In genomic region chr5:48058612-48059011, GRCm38 (mm10) we compare ENCODE assay signal across 10 mouse cellular contexts.
DNase-seq lines count a peak whose midpoint lies in the region; ATAC-seq and TF ChIP-seq lines count a peak whose summit lies in the region.
"Had no signal": no experiment of that assay in that cellular context is flagged by ENCODE, and none has a peak within 500 bp of the region (broad histone marks: within the 10 kb centered on the region; RNA-seq: fewer than 3 reads in every experiment).

No protein-coding gene starts in this region.

- WGBS in forebrain, embryonic 12.5 days = 20% methylated on average over 10 of the region's 10 CpGs
- 49% methylated on average over 10 of the region's 10 CpGs for WGBS in neural tube, embryonic 15.5 days

- peak overlapping the region; percentile 26 for H3K4me3 ChIP-seq in layer of hippocampus, adult 2 months
- H3K4me3 ChIP-seq in forebrain, embryonic 12.5 days (replicated peaks) = no peak overlapping the region
- H3K4me3 ChIP-seq in neural tube, embryonic 15.5 days (replicated peaks) = no peak overlapping the region
- H3K4me3 ChIP-seq: heart, adult 2 months had no signal

- H3K27me3 ChIP-seq in forebrain, embryonic 12.5 days = 0 out of 2 replicates have a peak, but pooled peaks cover 5% of the 10 kb centered on the region
- H3K27me3 ChIP-seq in neural tube, embryonic 15.5 days (replicated peaks) = no peaks in the 10 kb centered on the region

- H3K27ac ChIP-seq in layer of hippocampus, adult 2 months = no peak overlapping the region
- no peak overlapping the region for H3K27ac ChIP-seq in forebrain, embryonic 12.5 days
- peak overlapping the region; percentile 48; the same call in 1 of the 2 replicates for H3K27ac ChIP-seq in neural tube, embryonic 15.5 days (replicated peaks)
- H3K27ac ChIP-seq: heart, adult 2 months had no signal

- peaks cover 10% of the 10 kb centered on the region; the same call in 1 of the 2 replicates for H3K4me1 ChIP-seq in forebrain, embryonic 12.5 days
- H3K4me1 ChIP-seq in neural tube, embryonic 15.5 days = peaks cover 6% of the 10 kb centered on the region; the same call in 1 of the 2 replicates

- H3K9me3 ChIP-seq in forebrain, embryonic 12.5 days = no peaks in the 10 kb centered on the region
- no peaks in the 10 kb centered on the region for H3K9me3 ChIP-seq in neural tube, embryonic 15.5 days (replicated peaks)

- H3K4me2 ChIP-seq in forebrain, embryonic 12.5 days = peak overlapping the region; percentile 15; the same call in 1 of the 2 replicates
- H3K4me2 ChIP-seq in neural tube, embryonic 15.5 days = peak overlapping the region; percentile 38

- peak; percentile 74 for ATAC-seq in forebrain, embryonic 12.5 days (ENCODE audit: low FRiP score)
- peak; percentile 64 for ATAC-seq in neural tube, embryonic 15.5 days (ENCODE audit: low FRiP score)
- ATAC-seq: liver, postnatal 0 days had no signal

- no peak for TF ChIP-seq CTCF in layer of hippocampus, adult 2 months (conservative IDR thresholded peaks at IDR 0.05)

- no peaks in the 10 kb centered on the region for H3K36me3 ChIP-seq in forebrain, embryonic 12.5 days (replicated peaks)
- no peaks in the 10 kb centered on the region for H3K36me3 ChIP-seq in neural tube, embryonic 15.5 days

- H3K9ac ChIP-seq in forebrain, embryonic 12.5 days = no peak overlapping the region
- no peak overlapping the region for H3K9ac ChIP-seq in neural tube, embryonic 15.5 days (replicated peaks)
- H3K9ac ChIP-seq: liver, postnatal 0 days had no signal

- DNase-seq in layer of hippocampus, adult 2 months (ENCODE audit: low spot score in 2 of 2) = no peak
- no peak for DNase-seq in layer of hippocampus, postnatal 36 days
- DNase-seq in layer of hippocampus, postnatal 14 days (ENCODE audit: low spot score in 2 of 2) = peak; percentile 10 to 16
- no peak for DNase-seq in urinary bladder, adult 18-20 months (ENCODE audit: low spot score in 2 of 2)
- no peak for DNase-seq in B cell, adult 2 months
- no peak for DNase-seq in lung, postnatal 25 days (ENCODE audit: low spot score)
- DNase-seq: heart, adult 2 months; liver, postnatal 0 days had no signal

Comparison
In these comparisons a context has a peak if more than half of its experiments do, and no peak if none do; other contexts are left out.
1. DNase-seq: peak in layer of hippocampus, postnatal 14 days (2 of 2); none in layer of hippocampus, adult 2 months (0 of 2), layer of hippocampus, postnatal 36 days (0 of 2), urinary bladder, adult 18-20 months (0 of 2), B cell, adult 2 months (0 of 2) and lung, postnatal 25 days (single experiment).